Mouse (Mus musculus) inflammation-experienced regulatory T-cells, adult 16 weeks (primary cell): Measurements from ENCODE around the gene Sfmbt2. TPM values are rescaled to one million over a fixed set of nuclear protein-coding genes. Genes with fewer than 3 reads are reported as not detected.

Experiments
- polyA plus RNA-seq: library from polyadenylated mRNA; unstranded; fragments of 100-300 nt; shearing (Covaris generic); gene quantifications from one replicate; pipeline ENCODE4 v1.2.1, GENCODE M21; 2017

Sfmbt2 gene
- 6.5 TPM for polyA plus RNA-seq

DNA sequence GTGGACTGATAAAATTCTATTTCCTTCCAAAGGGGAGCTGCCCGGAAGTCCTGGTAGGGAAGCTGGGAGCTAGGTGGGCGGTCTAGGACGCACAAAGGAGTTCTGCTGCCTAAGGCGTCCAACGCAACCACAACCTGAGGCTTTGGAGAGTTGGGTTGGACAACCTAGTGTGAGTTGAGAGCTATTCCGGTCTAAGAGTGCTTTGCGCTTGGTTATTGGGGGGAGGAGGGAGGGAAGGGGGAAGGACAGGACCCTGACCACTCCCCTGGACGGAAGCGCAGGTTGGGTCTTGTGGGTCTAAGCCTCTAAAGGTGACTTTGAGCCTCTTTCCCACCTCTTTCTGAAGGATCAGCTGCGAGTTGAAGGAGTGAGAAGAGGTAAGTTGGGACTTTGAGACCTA, at the start of gene Sfmbt2:
Gene Sfmbt2 (plus strand): TSS at position 335 of the 400 bp plus-strand sequence.

Other genes starting within 250 kb of the Sfmbt2 start
- gene Itih2, start 239.1 kb upstream of the Sfmbt2 start, polyA plus RNA-seq, result not detected
- gene Itih5, start 216.9 kb upstream of the Sfmbt2 start, polyA plus RNA-seq, result 12.9 TPM